Mouse (Mus musculus) retina, embryonic 14.5 days (tissue): ENCODE results near the gene Pepd.

Experiments used
- DNase-seq: peaks from one replicate; pipeline ENCODE4 v3.0.0-alpha.2; 2015; ENCODE audit warnings: low spot score

The Pepd gene

GRCm38 (mm10) chr7:35056436-35056864 is 144.3 kb downstream of the Pepd start, which contains the start of gene Cebpg:
TSS of gene Cebpg (minus strand) at chr7:35056573.
- DNase-seq: peak; percentile 96

GRCm38 (mm10) chr7:35056999-35057398 is 144.8 kb downstream of the Pepd start:
- DNase-seq: no peak

- no peak for DNase-seq
Observed at GRCm38 (mm10) chr7:35057569-35057968, 145.4 kb downstream of the Pepd start.

GRCm38 (mm10) chr7:35058329-35058728 is 146.2 kb downstream of the Pepd start:
- no peak for DNase-seq

- no peak for DNase-seq
Observed at GRCm38 (mm10) chr7:35059467-35059866, 147.3 kb downstream of the Pepd start.

GRCm38 (mm10) chr7:35064286-35065258 is 152.4 kb downstream of the Pepd start:
- no peak for DNase-seq

GRCm38 (mm10) chr7:35065958-35066357 is 153.8 kb downstream of the Pepd start:
- no peak for DNase-seq

GRCm38 (mm10) chr7:35066640-35067212 is 154.5 kb downstream of the Pepd start:
- no peak for DNase-seq

- DNase-seq: no peak
Observed at GRCm38 (mm10) chr7:35076645-35077044, 164.5 kb downstream of the Pepd start.

GRCm38 (mm10) chr7:35080843-35081338 is 168.7 kb downstream of the Pepd start:
- no peak for DNase-seq

- no peak for DNase-seq
Observed at GRCm38 (mm10) chr7:35081406-35082104, 169.4 kb downstream of the Pepd start.

GRCm38 (mm10) chr7:35084565-35085360 is 172.6 kb downstream of the Pepd start:
- DNase-seq: no peak

GRCm38 (mm10) chr7:35086271-35086861 is 174.2 kb downstream of the Pepd start:
- peak; percentile 74 for DNase-seq

- no peak for DNase-seq
Observed at GRCm38 (mm10) chr7:35090550-35090949, 178.4 kb downstream of the Pepd start.
